Mouse (Mus musculus) megakaryocyte, embryonic 14.5 days (primary cell): ENCODE results near the gene Ppp6r2.

Experiments
- FLI1 ChIP-seq: IDR thresholded peaks from 2 replicates; pipeline ENCODE4 v1.6.1; 2012; ENCODE audit warnings: low read length, inconsistent platforms, mixed read lengths
- GATA1 ChIP-seq: IDR thresholded peaks from 3 replicates; pipeline ENCODE4 v1.6.1; 2012; ENCODE audit warnings: mixed read lengths, low read length, inconsistent platforms, borderline replicate concordance

DNA sequence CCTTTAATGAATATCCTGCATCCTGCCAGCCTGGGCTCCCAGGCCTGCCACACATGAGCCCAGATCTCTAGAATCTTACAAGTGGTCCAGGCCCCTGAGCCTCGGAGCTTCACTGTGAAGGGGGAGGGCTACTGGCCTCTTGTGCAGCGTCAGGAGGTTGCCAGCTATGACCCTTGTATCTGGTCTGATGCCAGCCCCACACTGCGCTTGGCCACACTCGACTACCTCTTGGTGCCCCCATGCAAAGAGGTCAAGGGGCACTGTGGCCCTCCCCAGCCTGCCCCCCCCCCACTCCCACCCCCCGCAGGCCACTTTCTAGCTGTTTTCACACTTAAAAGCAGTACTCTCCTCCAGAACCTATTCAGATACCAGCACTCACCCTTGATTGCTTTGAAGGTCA lies 115.1 kb downstream of the Ppp6r2 start:
- no peak for TF ChIP-seq GATA1
- TF ChIP-seq FLI1, result no peak
